Comparison of ENCODE assay signal across 8 mouse cellular contexts in the genomic region with DNA sequence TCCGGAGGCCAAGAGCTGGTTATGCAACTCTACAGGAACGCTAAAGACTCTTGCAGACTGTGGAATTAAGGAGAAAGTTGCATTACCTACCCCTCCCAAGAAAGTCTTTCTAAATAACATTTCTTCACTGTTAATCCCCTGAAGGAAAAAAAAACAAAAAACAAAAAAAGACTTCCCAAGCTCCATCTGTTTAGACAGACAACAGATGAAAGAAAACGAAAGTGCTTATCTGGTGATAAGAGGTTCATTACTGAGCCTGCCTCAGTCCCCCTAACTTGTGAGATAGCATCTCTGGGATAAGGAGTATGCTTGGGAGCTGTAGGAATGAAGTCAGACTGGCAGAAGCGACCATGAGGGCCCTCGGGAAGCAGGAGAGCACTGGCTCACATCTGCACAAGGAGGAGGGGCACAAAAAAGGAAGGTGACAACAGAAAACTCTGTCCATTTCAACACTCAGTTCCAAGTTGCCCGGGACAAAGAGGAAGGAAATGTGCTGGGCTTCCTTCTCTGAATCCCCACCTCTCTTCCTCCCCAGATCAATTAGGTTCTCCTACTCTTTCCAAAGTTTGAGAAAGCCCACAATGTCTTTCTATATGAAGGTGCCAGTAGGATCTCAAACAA. TPM values are rescaled to one million over a fixed set of nuclear protein-coding genes. Genes with fewer than 3 reads are reported as not detected.
DNase-seq lines count a peak whose midpoint lies in the region; ATAC-seq and TF ChIP-seq lines count a peak whose summit lies in the region.

No protein-coding gene starts in this region.

- peak overlapping the region; percentile 27 for H3K9ac ChIP-seq in lung, embryonic 15.5 days
- peak overlapping the region; percentile 52 for H3K9ac ChIP-seq in forebrain, embryonic 14.5 days (ENCODE audit: low read length)
- peak overlapping the region; percentile 98 for H3K9ac ChIP-seq in liver, embryonic 14.5 days (replicated peaks)
- H3K9ac ChIP-seq in stomach, embryonic 16.5 days (ENCODE audit: low read length) = peak overlapping the region; percentile 12; the same call in 1 of the 2 replicates

- peak overlapping the region; percentile 77 for H3K4me3 ChIP-seq in lung, embryonic 15.5 days
- peak overlapping the region; percentile 92 for H3K4me3 ChIP-seq in forebrain, embryonic 14.5 days (ENCODE audit: low read depth, low read length)
- peak overlapping the region; percentile 94 to 100 for H3K4me3 ChIP-seq in liver, embryonic 14.5 days (ENCODE audit: insufficient read depth in 1 of 2, low read depth in 2 of 2, low read length in 2 of 2)
- H3K4me3 ChIP-seq in stomach, embryonic 16.5 days (replicated peaks; ENCODE audit: low read length) = peak overlapping the region; percentile 35

- peaks cover 21% of the 10 kb centered on the region for H3K36me3 ChIP-seq in lung, embryonic 15.5 days
- H3K36me3 ChIP-seq in forebrain, embryonic 14.5 days (ENCODE audit: control insufficient read depth, insufficient read depth, low read length) = peaks cover 25% of the 10 kb centered on the region
- H3K36me3 ChIP-seq in liver, embryonic 14.5 days (replicated peaks; ENCODE audit: control insufficient read depth, insufficient read depth, low read depth) = peaks cover 47% of the 10 kb centered on the region
- H3K36me3 ChIP-seq in stomach, embryonic 16.5 days (ENCODE audit: control insufficient read depth, insufficient read depth, low read length) = peaks cover 17% of the 10 kb centered on the region

- TF ChIP-seq EP300 in liver, embryonic 14.5 days (IDR thresholded peaks at IDR 0.05; ENCODE audit: low read depth) = no peak

- H3K27ac ChIP-seq in lung, embryonic 15.5 days = no peak overlapping the region
- no peak overlapping the region for H3K27ac ChIP-seq in forebrain, embryonic 14.5 days (ENCODE audit: low read depth, low read length)
- H3K27ac ChIP-seq in liver, embryonic 14.5 days = 0 out of 2 replicates have a peak overlapping the region, but pooled peaks have one; percentile 2
- H3K27ac ChIP-seq in stomach, embryonic 16.5 days (ENCODE audit: low read length) = peak overlapping the region; percentile 41; the same call in 1 of the 2 replicates

- peaks cover 28% of the 10 kb centered on the region for H3K4me1 ChIP-seq in lung, embryonic 15.5 days
- peaks cover 17% of the 10 kb centered on the region for H3K4me1 ChIP-seq in forebrain, embryonic 14.5 days (ENCODE audit: control insufficient read depth, insufficient read depth, low read length)
- peaks cover 14 to 28% of the 10 kb centered on the region in 2 experiments for H3K4me1 ChIP-seq in liver, embryonic 14.5 days (replicated peaks; ENCODE audit: control insufficient read depth in 2 of 2, insufficient read depth in 2 of 2, low read length in 1 of 2)
- peaks cover 26% of the 10 kb centered on the region for H3K4me1 ChIP-seq in stomach, embryonic 16.5 days (ENCODE audit: control insufficient read depth, insufficient read depth, low read length)

- H3K9me3 ChIP-seq in lung, embryonic 15.5 days = no peaks in the 10 kb centered on the region
- H3K9me3 ChIP-seq in forebrain, embryonic 14.5 days (replicated peaks; ENCODE audit: control insufficient read depth, low read length) = no peaks in the 10 kb centered on the region
- no peaks in the 10 kb centered on the region for H3K9me3 ChIP-seq in liver, embryonic 14.5 days (ENCODE audit: control insufficient read depth, low read length)
- no peaks in the 10 kb centered on the region for H3K9me3 ChIP-seq in stomach, embryonic 16.5 days (replicated peaks; ENCODE audit: control insufficient read depth, low read length)

- H3K27me3 ChIP-seq in lung, embryonic 15.5 days = no peaks in the 10 kb centered on the region
- H3K27me3 ChIP-seq in forebrain, embryonic 14.5 days (replicated peaks; ENCODE audit: control insufficient read depth, insufficient read depth, low read length) = 0 out of 2 replicates have a peak, but pooled peaks cover 2% of the 10 kb centered on the region
- H3K27me3 ChIP-seq in liver, embryonic 14.5 days (ENCODE audit: control insufficient read depth, insufficient read depth, low read length) = no peaks in the 10 kb centered on the region
- no peaks in the 10 kb centered on the region for H3K27me3 ChIP-seq in stomach, embryonic 16.5 days (ENCODE audit: control insufficient read depth, insufficient read depth, low read length)

- TF ChIP-seq CTCF in liver, embryonic 14.5 days (IDR thresholded peaks at IDR 0.05; ENCODE audit: low read depth) = no peak

- DNase-seq in lung, adult 18-20 months = no peak
- DNase-seq in forebrain, embryonic 14.5 days (ENCODE audit: low spot score) = no peak
- DNase-seq in liver, embryonic 14.5 days (ENCODE audit: low read depth in 3 of 3, low spot score in 3 of 3) = no peak
- no peak for DNase-seq in ovary, postnatal 14 days (ENCODE audit: low spot score)
- no peak for DNase-seq in kidney, postnatal 4 days

- peak overlapping the region; percentile 81 for H3K4me2 ChIP-seq in lung, embryonic 15.5 days
- H3K4me2 ChIP-seq in forebrain, embryonic 14.5 days (ENCODE audit: low read length) = peak overlapping the region; percentile 77
- H3K4me2 ChIP-seq in liver, embryonic 14.5 days (ENCODE audit: low read depth) = peak overlapping the region; percentile 85
- H3K4me2 ChIP-seq in stomach, embryonic 16.5 days (ENCODE audit: low read depth, low read length) = peak overlapping the region; percentile 87

- WGBS in lung, embryonic 15.5 days = 6% methylated on average over 6 of the region's 6 CpGs
- 6% methylated on average over 6 of the region's 6 CpGs for WGBS in forebrain, embryonic 14.5 days
- WGBS in liver, embryonic 14.5 days (ENCODE audit: insufficient replicate concordance) = 8% methylated on average over 6 of the region's 6 CpGs
- WGBS in stomach, embryonic 16.5 days = 10% methylated on average over 6 of the region's 6 CpGs

- no peak for ATAC-seq in lung, embryonic 15.5 days (ENCODE audit: borderline replicate concordance, extremely low read depth, low FRiP score, low TSS enrichment)
- no peak for ATAC-seq in forebrain, embryonic 14.5 days
- ATAC-seq in liver, embryonic 14.5 days (ENCODE audit: insufficient read depth) = no peak
- ATAC-seq in stomach, embryonic 16.5 days (ENCODE audit: insufficient read depth, low FRiP score) = no peak
- no peak for ATAC-seq in cerebellum, adult (ENCODE audit: insufficient number of reproducible peaks, low FRiP score, low TSS enrichment)

RNA-seq across cellular contexts. Expression of gene Lbr, which starts 3.0 kb away (rescaled TPM):
- polyA plus RNA-seq in lung, embryonic 15.5 days (2015; fragmentation: Nextera tagmentation; extraction: Ambion mirVana) = 131 and 137 TPM in 2 replicates
- polyA plus RNA-seq in forebrain, embryonic 14.5 days (2014; fragmentation: Nextera tagmentation; extraction: Ambion mirVana) = 68.9 and 72.4 TPM in 2 replicates
- 55.7 and 65.7 TPM in 2 replicates for polyA plus RNA-seq in liver, embryonic 14.5 days (2012; rRNA removed)
- 259 and 284 TPM in 2 replicates for polyA plus RNA-seq in liver, embryonic 14.5 days (2014; fragmentation: Nextera tagmentation; extraction: Ambion mirVana)
- polyA plus RNA-seq in stomach, embryonic 16.5 days (2015; fragmentation: Nextera tagmentation; extraction: Ambion mirVana) = 127 TPM in 2 replicates

Comparison
In these comparisons a context has a peak if more than half of its experiments do, and no peak if none do; other contexts are left out.
1. H3K27ac ChIP-seq: peak in liver, embryonic 14.5 days (single experiment) and stomach, embryonic 16.5 days (single experiment); none in lung, embryonic 15.5 days (single experiment) and forebrain, embryonic 14.5 days (single experiment).
2. H3K4me3 ChIP-seq: peak in every context shown above with its lines; median percentile 97 in liver, embryonic 14.5 days; 92 in forebrain, embryonic 14.5 days; 77 in lung, embryonic 15.5 days; 35 in stomach, embryonic 16.5 days.
3. H3K9ac ChIP-seq: peak in every context shown above with its lines; median percentile 98 in liver, embryonic 14.5 days; 52 in forebrain, embryonic 14.5 days; 27 in lung, embryonic 15.5 days; 12 in stomach, embryonic 16.5 days.
4. Peak in every context shown above with its lines, with median percentiles within 50 percentile points of each other: H3K4me2 ChIP-seq.